Mouse (Mus musculus): ENCODE data around the gene Naa16. TPM values are rescaled to one million over a fixed set of nuclear protein-coding genes. Genes with fewer than 3 reads are reported as not detected.
"Not testable (repeated sequence)": the region's sequence is repeated elsewhere in the genome, so short reads cannot be mapped to it uniquely, and the experiment has no call there.

The Naa16 gene
- 38.7 and 38.9 TPM in 2 replicates for polyA plus RNA-seq (2015; fragmentation: Nextera tagmentation; extraction: Ambion mirVana)

GRCm38 (mm10) chr14:79390265-79390926 is at the start of gene Naa16:
TSS of gene Naa16 (minus strand) at chr14:79390778.
- Histone ChIP-seq H3K27me3 (replicated peaks) (no peaks in the 10 kb centered on the region), H3K4me2 (replicated peaks) (peak within 1 kb of the TSS; percentile 82), H3K9ac (peak within 1 kb of the TSS; percentile 97), H3K9me3 (no peaks in the 10 kb centered on the region), H3K36me3 (no peaks in the 10 kb centered on the region), H3K4me1 (replicated peaks) (no peaks in the 10 kb centered on the region), H3K27ac (peak within 1 kb of the TSS; percentile 100), H3K4me3 (replicated peaks) (peak within 1 kb of the TSS; percentile 93)
- under 1% methylated on average over 70 of the region's 71 CpGs for WGBS
- peak; percentile 95 for ATAC-seq

- Histone ChIP-seq H3K27me3 (replicated peaks) (no peaks in the 10 kb centered on the region), H3K9me3 (no peaks in the 10 kb centered on the region), H3K4me1 (replicated peaks) (no peaks in the 10 kb centered on the region), H3K4me3 (replicated peaks) (no peak overlapping the region), H3K9ac (no peak overlapping the region), H3K36me3 (no peaks in the 10 kb centered on the region), H3K4me2 (replicated peaks) (no peak overlapping the region), H3K27ac (no peak overlapping the region)
- no peak for ATAC-seq
- 83% methylated on average over 1 of the region's 1 CpGs for WGBS
Measured at GRCm38 (mm10) chr14:79434068-79434467, 43.5 kb upstream of the Naa16 start.

GRCm38 (mm10) chr14:79426730-79427365 is 36.3 kb upstream of the Naa16 start:
- WGBS: 35% methylated on average over 17 of the region's 59 CpGs
- Histone ChIP-seq H3K4me3 (replicated peaks) (peak overlapping the region; percentile 51), H3K4me2 (replicated peaks) (peak overlapping the region; percentile 54), H3K9ac (peak overlapping the region; percentile 49), H3K27ac (peak overlapping the region; percentile 73)
- ATAC-seq: peak; percentile 71
- not testable (repeated sequence) for H3K4me1 ChIP-seq (replicated peaks); H3K9me3 ChIP-seq; H3K27me3 ChIP-seq (replicated peaks); H3K36me3 ChIP-seq

- Histone ChIP-seq H3K4me2 (replicated peaks) (peak within 1 kb of the TSS; percentile 54), H3K4me3 (replicated peaks) (peak within 1 kb of the TSS; percentile 51), H3K27me3 (replicated peaks) (no peaks in the 10 kb centered on the region), H3K9ac (peak within 1 kb of the TSS; percentile 49), H3K27ac (peak within 1 kb of the TSS; percentile 73), H3K36me3 (peaks cover 8% of the 10 kb centered on the region; the same call in 1 of the 2 replicates), H3K9me3 (no peaks in the 10 kb centered on the region), H3K4me1 (replicated peaks) (no peaks in the 10 kb centered on the region)
- under 1% methylated on average over 44 of the region's 44 CpGs for WGBS
- peak; percentile 99 for ATAC-seq
Measured at GRCm38 (mm10) chr14:79425979-79426729, 35.6 kb upstream of the Naa16 start, which contains the start of gene Kbtbd7. TSS of gene Kbtbd7 (plus strand) at chr14:79426511.

GRCm38 (mm10) chr14:79420083-79420685 is 29.6 kb upstream of the Naa16 start:
- Histone ChIP-seq H3K36me3 (no peaks in the 10 kb centered on the region), H3K4me2 (replicated peaks) (no peak overlapping the region), H3K4me3 (replicated peaks) (no peak overlapping the region), H3K9ac (no peak overlapping the region), H3K27ac (no peak overlapping the region), H3K4me1 (replicated peaks) (no peaks in the 10 kb centered on the region), H3K27me3 (replicated peaks) (no peaks in the 10 kb centered on the region), H3K9me3 (no peaks in the 10 kb centered on the region)
- 70% methylated on average over 20 of the region's 20 CpGs for WGBS
- no peak for ATAC-seq

- peaks cover 5% of the 10 kb centered on the region; the same call in 1 of the 2 replicates for H3K36me3 ChIP-seq
- no peak for ATAC-seq
- H3K4me1 ChIP-seq (replicated peaks): no peaks in the 10 kb centered on the region
- no peak overlapping the region for H3K27ac ChIP-seq
- H3K9ac ChIP-seq: no peak overlapping the region
- 79% methylated on average over 6 of the region's 6 CpGs for WGBS
- H3K27me3 ChIP-seq (replicated peaks): no peaks in the 10 kb centered on the region
- H3K4me2 ChIP-seq (replicated peaks): no peak overlapping the region
- no peak overlapping the region for H3K4me3 ChIP-seq (replicated peaks)
- no peaks in the 10 kb centered on the region for H3K9me3 ChIP-seq
Measured at GRCm38 (mm10) chr14:79413121-79413520, 22.5 kb upstream of the Naa16 start.

GRCm38 (mm10) chr14:79410662-79411061 is 20.1 kb upstream of the Naa16 start:
- ATAC-seq: peak; percentile 20; the same call in 1 of the 2 replicates
- Histone ChIP-seq H3K36me3 (peaks cover 5% of the 10 kb centered on the region; the same call in 1 of the 2 replicates), H3K9me3 (no peaks in the 10 kb centered on the region), H3K4me1 (replicated peaks) (no peaks in the 10 kb centered on the region), H3K27me3 (replicated peaks) (no peaks in the 10 kb centered on the region), H3K4me2 (replicated peaks) (no peak overlapping the region), H3K9ac (no peak overlapping the region), H3K27ac (no peak overlapping the region), H3K4me3 (replicated peaks) (no peak overlapping the region)
- WGBS: 73% methylated on average over 2 of the region's 2 CpGs

- 84% methylated on average over 6 of the region's 6 CpGs for WGBS
- no peaks in the 10 kb centered on the region for H3K27me3 ChIP-seq (replicated peaks)
- no peak overlapping the region for H3K4me3 ChIP-seq (replicated peaks)
- H3K9ac ChIP-seq: no peak overlapping the region
- peaks cover 5% of the 10 kb centered on the region; the same call in 1 of the 2 replicates for H3K36me3 ChIP-seq
- ATAC-seq: no peak
- no peak overlapping the region for H3K4me2 ChIP-seq (replicated peaks)
- no peaks in the 10 kb centered on the region for H3K4me1 ChIP-seq (replicated peaks)
- H3K27ac ChIP-seq: no peak overlapping the region
- H3K9me3 ChIP-seq: no peaks in the 10 kb centered on the region
Measured at GRCm38 (mm10) chr14:79409278-79409830, 18.8 kb upstream of the Naa16 start.

- H3K9me3 ChIP-seq: no peaks in the 10 kb centered on the region
- no peak for ATAC-seq
- no peaks in the 10 kb centered on the region for H3K27me3 ChIP-seq (replicated peaks)
- H3K27ac ChIP-seq: no peak overlapping the region
- no peaks in the 10 kb centered on the region for H3K36me3 ChIP-seq
- WGBS: 65% methylated on average over 2 of the region's 2 CpGs
- no peaks in the 10 kb centered on the region for H3K4me1 ChIP-seq (replicated peaks)
- H3K9ac ChIP-seq: no peak overlapping the region
- H3K4me2 ChIP-seq (replicated peaks): no peak overlapping the region
- no peak overlapping the region for H3K4me3 ChIP-seq (replicated peaks)
Measured at GRCm38 (mm10) chr14:79407641-79408040, 17.1 kb upstream of the Naa16 start.

- Histone ChIP-seq H3K9ac (peak within 1 kb of the TSS; percentile 46), H3K9me3 (no peaks in the 10 kb centered on the region), H3K4me2 (replicated peaks) (peak within 1 kb of the TSS; percentile 52), H3K4me3 (replicated peaks) (peak within 1 kb of the TSS; percentile 63), H3K4me1 (replicated peaks) (no peaks in the 10 kb centered on the region), H3K36me3 (no peaks in the 10 kb centered on the region; the same call in 1 of the 2 replicates), H3K27ac (peak within 1 kb of the TSS; percentile 81), H3K27me3 (replicated peaks) (no peaks in the 10 kb centered on the region)
- peak; percentile 93 for ATAC-seq
- 18% methylated on average over 23 of the region's 23 CpGs for WGBS
Measured at GRCm38 (mm10) chr14:79397321-79398122, 6.9 kb upstream of the Naa16 start, which contains the start of gene Mtrf1. TSS of gene Mtrf1 (plus strand) at chr14:79397772.

- H3K27ac ChIP-seq: no peak overlapping the region
- H3K4me2 ChIP-seq (replicated peaks): no peak overlapping the region
- no peak overlapping the region for H3K4me3 ChIP-seq (replicated peaks)
- no peaks in the 10 kb centered on the region for H3K27me3 ChIP-seq (replicated peaks)
- no peaks in the 10 kb centered on the region for H3K4me1 ChIP-seq (replicated peaks)
- no peak overlapping the region for H3K9ac ChIP-seq
- ATAC-seq: no peak
- no peaks in the 10 kb centered on the region for H3K36me3 ChIP-seq
- H3K9me3 ChIP-seq: no peaks in the 10 kb centered on the region
Measured at GRCm38 (mm10) chr14:79394564-79394963, 4.0 kb upstream of the Naa16 start.

All from intestine, embryonic 15.5 days (tissue).